Mouse (Mus musculus) c-Kit-positive CD71-positive TER-119-positive erythroid progenitor cells, embryonic 14.5 days (primary cell): Measurements from ENCODE around the gene Dhx29.

Experiments
- DNase-seq: peaks from one replicate; pipeline ENCODE4 v3.0.0-alpha.2; 2013; ENCODE audit warnings: low spot score

Dhx29 gene

GRCm38 (mm10) chr13:112927287-112928001, at the start of gene Dhx29, which contains the start of gene Mtrex:
Gene Dhx29 (plus strand): TSS chr13:112927454.
Gene Mtrex (minus strand): TSS chr13:112927398.
- peak; percentile 97 for DNase-seq

GRCm38 (mm10) chr13:112887234-112887633, 40.0 kb upstream of the Dhx29 start:
- no peak for DNase-seq

DNA sequence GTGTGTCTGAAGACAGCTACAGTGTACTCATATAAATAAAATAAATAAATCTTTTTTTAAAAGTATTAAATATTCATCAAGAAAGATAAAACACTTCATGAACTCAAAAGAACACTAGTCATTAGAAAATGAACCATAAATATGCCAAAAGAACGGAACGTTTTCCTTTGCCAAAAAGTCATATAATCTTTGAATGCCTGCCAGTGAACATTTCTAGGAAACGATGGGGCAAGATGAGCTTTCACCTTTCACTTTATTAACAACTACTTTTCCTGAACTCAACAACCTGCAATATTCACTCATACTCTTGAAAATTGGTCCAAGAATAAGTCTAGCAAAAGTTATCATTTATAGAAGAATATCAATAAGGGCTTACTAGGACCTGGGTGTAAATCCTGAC, 25.1 kb upstream of the Dhx29 start:
- no peak for DNase-seq

GRCm38 (mm10) chr13:112909663-112910062, 17.6 kb upstream of the Dhx29 start:
- peak; percentile 52 for DNase-seq

GRCm38 (mm10) chr13:112910434-112910833, 16.8 kb upstream of the Dhx29 start:
- DNase-seq = no peak

DNA sequence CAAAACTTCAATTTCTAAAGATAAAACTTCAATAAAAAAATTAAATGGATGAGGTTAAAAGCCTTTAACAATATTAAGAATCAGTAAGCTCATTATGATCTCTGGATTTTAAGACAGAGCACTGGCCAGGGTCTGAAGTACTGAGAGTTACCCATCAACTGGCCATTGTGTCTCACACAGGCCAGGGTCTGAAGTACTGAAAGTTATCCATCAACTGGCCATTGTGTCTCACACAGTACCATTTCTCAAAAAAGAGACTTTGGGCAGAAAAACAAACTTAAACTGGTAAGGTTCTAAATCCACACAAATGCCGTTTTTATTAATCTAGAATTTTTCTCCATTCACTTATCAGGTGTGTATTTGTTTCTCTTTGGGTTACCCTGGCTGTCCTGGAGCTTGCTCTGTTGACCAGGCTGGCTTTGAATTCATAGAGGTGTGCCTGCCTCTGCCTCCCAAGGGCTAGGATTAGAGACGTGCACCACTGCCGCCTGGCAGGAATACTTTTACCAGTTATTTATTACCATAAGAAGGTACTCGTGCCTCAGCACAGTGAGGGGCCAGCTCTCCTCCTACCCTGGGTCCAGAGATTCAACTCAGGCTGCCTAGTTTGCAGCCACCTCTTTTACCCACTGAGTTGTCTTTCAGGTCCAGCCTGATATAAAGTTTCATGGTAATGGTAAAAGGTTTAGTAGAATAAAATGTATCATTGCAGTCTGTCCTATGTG, 8.0 kb upstream of the Dhx29 start:
- no peak for DNase-seq

DNA sequence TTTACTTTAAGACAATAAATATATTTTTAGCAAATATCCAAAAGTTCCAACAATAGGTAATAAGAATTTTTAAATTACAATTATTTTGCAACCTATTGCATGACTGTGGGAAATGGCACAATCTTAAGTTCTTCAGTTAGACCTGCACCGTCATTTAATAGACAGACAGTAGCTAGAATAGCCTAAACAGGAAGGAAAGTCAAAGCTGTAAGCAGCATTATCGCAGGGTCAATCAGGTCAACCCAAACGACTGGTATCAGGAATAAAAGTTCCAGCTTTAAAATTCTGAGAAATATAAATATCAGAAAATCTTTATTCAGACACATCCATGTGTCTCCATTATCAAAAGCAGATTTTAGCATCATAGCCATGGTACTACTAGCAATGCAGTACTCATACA, 6.3 kb upstream of the Dhx29 start:
- DNase-seq = no peak

- no peak for DNase-seq
Observed at GRCm38 (mm10) chr13:112925266-112925665, 2.0 kb upstream of the Dhx29 start.

DNA sequence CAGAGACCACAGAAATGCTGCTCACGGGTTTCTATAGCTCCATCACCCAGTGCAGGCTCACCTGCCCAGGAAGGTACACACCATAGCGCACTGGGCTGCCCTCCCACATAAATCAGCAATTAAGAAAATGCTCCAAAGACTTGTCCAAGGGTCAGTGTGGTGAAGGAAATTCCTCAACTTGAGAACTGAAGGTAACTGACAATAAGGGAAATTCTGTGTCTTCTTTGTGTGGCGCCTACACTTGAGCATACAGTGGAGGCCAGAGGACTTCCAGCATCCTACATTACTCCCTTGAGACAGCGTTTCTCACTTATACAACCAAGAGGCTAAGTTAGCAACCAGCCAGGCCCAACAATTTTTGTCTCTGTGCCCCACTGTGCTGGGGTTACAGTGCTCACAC, 1.3 kb upstream of the Dhx29 start:
- no peak for DNase-seq

DNA sequence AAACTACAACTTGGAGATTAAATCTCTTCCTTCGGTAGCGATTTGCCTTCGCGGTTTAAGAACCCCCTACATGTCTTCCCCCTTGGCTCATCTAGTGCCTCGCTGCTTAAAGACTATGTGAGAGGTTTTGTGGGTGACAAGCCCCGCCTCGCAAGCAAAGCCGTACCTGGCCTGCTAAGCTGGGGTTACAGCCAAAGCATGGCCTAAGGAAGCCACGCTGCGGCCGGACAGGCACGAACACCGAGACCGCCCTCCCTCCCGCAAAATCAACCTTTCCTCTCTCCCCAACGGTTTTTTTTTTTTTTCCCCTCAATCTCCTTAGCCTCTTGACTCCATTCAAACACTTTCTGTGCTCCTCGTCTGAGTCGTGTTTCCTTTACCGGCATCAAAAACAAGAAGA, 458 bp upstream of the Dhx29 start:
- peak; percentile 51 for DNase-seq

DNA sequence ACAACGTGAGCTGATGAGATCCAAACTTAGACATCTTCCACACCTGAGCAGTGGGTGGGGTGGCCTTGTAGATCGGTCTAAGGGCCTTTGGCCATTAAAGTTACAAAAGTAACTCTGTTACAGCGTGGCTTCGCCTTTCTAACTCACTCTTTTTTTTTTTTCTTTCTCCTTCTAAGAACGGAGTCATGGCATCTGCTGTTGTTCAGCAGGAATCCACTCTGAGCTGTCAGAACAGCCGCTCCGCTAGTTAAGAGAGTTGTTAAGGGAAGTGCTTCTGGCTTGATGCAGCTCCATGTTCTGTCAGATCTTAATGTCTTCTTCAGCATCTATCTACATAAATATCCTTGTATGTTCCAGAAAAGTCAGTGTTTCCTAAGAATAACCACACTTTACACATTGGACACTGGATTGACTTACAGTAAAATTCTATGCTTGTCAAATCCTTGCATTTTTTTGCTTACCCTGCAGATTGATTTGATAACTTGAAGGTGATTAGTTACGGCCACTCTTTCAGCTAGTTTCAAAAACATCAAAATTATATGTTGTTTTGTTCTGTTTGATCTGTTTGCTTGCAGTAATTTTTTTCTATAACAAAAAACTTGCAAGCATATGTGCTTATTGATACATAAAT, 899 bp downstream of the Dhx29 start:
- peak; percentile 28 for DNase-seq

- DNase-seq = no peak
Observed at GRCm38 (mm10) chr13:112938130-112938529, 10.9 kb downstream of the Dhx29 start.

GRCm38 (mm10) chr13:112941879-112942330, 14.7 kb downstream of the Dhx29 start:
- DNase-seq = no peak

DNA sequence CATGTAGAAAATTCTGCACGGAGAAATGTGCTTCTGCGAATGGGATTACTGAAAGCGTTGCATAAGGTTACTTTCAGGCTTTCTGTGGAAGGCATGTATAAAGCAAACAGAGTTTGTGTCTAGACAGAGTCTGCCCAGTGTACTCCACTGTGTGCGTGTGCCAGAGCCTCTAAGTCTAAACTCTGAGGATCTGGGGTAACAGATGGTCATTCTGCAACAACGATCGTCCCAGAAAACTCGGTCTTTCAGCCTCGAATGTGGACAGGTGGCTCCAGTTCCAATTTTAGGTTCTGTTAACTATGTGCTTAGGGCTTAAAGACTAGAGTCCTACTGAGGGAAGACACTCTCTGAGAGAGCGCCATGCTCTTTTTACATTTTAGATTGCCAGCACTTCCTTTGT, 18.1 kb downstream of the Dhx29 start:
- DNase-seq = no peak

DNA sequence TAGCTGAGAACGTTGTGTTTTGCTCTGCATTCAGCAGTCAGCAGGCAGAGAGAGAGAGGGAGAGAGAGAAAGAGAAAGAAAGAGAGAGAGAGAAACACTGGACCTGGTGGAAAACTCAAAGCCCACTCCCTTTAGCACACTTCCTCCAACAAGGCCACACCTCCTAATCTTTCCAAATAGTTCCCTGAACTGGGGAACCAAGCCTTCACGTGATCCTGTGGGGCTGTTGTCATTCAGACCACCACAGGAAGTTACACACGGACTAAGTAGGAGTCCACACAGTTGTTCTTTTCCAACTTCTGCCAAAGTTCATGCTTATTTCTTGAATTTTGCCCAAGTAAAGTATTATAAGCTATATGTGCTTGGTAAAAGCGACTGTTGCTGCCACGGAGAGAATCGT, 18.6 kb downstream of the Dhx29 start:
- DNase-seq = no peak

DNA sequence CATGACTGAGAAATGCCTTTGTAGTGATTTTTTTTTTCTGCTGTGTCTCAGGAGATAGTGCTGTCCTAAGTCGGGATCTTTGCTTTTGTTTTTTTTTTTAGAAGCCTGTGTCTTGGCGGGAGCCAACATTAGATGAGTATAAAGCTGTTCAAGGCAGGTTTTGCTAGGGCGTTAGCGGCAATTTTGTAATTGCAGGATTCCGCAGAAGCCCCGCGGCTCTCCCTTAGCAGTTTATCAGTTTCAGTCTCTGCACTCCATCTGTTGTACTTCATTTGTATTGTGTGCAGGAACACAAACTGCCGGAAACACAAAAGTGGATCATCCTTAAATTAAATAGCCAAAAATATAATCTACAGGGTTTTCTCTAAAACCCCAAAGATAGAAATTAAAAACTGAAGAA, 26.8 kb downstream of the Dhx29 start:
- DNase-seq = no peak

GRCm38 (mm10) chr13:112963081-112963480, 35.8 kb downstream of the Dhx29 start:
- no peak for DNase-seq

DNA sequence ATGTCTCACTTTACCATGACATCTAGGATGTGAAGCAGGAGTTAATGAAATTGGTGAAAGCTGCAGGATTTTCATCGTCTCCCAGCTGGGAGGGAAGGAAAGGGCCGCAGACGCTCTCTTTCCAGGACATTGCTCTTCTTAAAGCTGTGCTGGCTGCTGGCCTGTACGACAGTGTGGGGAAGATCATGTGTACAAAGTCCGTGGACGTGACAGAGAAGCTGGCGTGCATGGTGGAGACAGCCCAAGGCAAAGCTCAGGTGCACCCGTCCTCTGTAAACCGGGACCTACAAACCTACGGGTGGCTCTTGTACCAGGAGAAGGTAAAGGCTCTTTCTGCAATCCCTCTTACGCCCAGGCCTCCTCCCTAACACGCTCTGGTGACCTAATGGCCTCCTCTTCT, 37.2 kb downstream of the Dhx29 start:
- no peak for DNase-seq

DNA sequence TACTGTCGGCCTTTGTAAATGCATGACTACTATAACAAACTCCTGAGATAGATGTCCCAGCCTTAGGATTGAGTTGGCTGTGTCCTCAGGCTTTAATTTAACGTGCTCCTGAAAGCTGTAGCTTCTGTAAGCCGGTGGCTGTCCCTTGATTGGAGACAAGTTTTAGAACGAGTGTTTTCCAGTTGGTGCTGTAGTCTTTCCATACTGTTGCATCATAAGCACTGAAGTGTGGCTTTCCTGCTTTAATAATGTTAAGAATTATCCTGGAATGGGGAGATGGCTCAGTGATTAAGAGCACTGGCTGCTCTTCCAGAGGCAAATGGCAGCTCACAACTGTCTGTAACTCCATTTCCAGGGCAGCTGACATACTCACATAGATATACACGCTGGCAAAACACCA, 40.0 kb downstream of the Dhx29 start:
- DNase-seq = no peak

- DNase-seq = no peak
Observed at GRCm38 (mm10) chr13:112976720-112977119, 49.5 kb downstream of the Dhx29 start.

DNA sequence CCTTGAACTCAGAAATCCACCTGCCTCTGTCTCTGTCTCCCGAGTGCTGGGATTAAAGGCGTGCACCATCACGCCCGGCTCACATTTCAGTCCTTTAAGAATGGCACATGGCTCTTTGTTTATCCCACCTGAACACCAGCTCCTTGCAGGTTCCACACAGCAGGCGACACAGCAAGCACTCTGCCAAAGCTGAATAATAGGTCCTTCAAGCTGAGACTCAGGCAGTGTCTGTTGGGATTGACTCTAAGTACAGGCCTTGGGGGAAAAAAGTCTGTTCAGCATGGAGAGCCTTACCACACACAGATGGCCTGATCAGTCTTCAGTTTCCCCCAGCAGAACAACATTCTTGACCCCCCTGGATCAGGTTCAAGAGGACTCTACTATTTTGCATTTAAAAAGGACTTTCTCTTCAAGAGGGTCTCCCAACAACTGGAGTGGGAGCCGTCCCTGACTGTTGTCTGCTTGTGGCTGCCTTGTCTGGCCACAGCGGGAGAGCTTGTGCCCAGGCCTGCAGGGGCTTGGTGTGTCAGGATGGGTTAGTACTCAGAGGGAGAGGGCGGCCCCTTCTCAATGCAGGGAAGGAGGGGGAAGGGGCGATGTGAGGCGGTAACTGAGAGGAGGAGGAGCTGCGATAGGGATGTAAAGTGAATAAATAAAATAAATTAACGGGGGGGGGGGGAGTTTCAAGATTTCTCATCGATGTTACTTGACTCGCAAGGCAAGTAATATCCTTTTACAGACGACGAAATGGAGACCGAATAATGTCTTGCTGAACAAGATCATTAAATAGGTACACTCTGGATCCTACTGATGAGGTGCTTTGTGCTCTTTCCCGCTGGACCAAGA, 58.6 kb downstream of the Dhx29 start:
- DNase-seq = no peak

DNA sequence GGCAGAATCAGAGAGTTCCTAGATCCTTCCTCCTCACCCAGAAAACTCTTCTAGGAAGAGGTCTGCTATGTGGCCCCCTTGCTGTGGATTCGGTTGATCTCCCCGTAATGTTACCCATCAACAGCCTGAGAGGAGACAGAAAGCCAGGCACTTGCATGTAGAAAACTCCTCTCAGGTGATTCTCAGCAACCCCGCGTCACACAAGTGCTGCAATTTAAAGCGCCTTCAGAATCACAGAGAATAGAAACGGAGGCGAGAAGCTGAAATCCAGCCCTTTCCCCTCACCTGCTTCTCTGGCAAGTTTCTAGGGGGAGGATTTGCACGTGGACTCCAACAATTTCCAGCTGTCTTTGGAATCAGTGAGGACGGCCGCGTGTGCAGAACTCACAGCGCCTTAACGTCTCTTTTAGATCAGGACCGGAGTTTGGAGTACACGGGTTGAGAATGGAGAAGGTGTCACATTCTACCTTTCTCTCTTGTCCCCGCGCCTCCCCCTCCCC, 59.2 kb downstream of the Dhx29 start:
- no peak for DNase-seq
